In the genomic region with DNA sequence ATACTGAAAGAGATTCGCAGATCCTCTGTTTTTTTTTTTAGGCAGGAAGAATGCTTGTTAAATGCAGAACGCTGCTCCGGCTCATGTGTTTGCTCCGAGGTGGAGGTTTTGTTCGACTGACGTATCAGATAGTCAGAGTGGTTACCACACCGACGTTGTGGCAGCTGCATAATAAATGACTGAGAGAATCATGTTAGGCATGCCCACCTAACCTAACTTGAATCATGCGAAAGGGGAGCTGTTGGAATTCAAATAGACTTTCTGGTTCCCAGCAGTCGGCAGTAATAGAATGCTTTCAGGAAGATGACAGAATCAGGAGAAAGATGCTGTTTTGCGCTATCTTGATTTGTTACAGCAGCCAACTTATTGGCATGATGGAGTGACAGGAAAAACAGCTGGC, we compare ENCODE assay signal across 8 mouse cellular contexts.
DNase-seq lines count a peak whose midpoint lies in the region; ATAC-seq and TF ChIP-seq lines count a peak whose summit lies in the region.

No protein-coding gene starts in this region.

- TF ChIP-seq CTCF in midbrain, postnatal 0 days (IDR thresholded peaks at IDR 0.05): peak; percentile 30; the same call in 1 of the 2 replicates

- H3K4me3 ChIP-seq in heart, embryonic 11.5 days (ENCODE audit: low read depth, low read length): peak overlapping the region; percentile 16
- H3K4me3 ChIP-seq in embryonic facial prominence, embryonic 11.5 days (ENCODE audit: low read depth, low read length): peak overlapping the region; percentile 6; the same call in 1 of the 2 replicates
- peak overlapping the region; percentile 39 for H3K4me3 ChIP-seq in midbrain, postnatal 0 days (ENCODE audit: low read depth, low read length)

- no peak overlapping the region for H3K9ac ChIP-seq in heart, embryonic 11.5 days (ENCODE audit: low read depth, low read length)
- H3K9ac ChIP-seq in embryonic facial prominence, embryonic 11.5 days (replicated peaks; ENCODE audit: low read length): no peak overlapping the region
- peak overlapping the region; percentile 42 for H3K9ac ChIP-seq in midbrain, postnatal 0 days (replicated peaks; ENCODE audit: low read length, poor library complexity, severe bottlenecking)

- peak overlapping the region; percentile 47 for H3K4me2 ChIP-seq in heart, embryonic 11.5 days
- H3K4me2 ChIP-seq in embryonic facial prominence, embryonic 11.5 days (ENCODE audit: low read depth, low read length): peak overlapping the region; percentile 13; the same call in 1 of the 2 replicates
- peak overlapping the region; percentile 41 for H3K4me2 ChIP-seq in midbrain, postnatal 0 days (ENCODE audit: low read depth, low read length, poor library complexity, severe bottlenecking)

- no peaks in the 10 kb centered on the region for H3K27me3 ChIP-seq in heart, embryonic 11.5 days (ENCODE audit: control insufficient read depth, insufficient read depth, low read length)
- H3K27me3 ChIP-seq in embryonic facial prominence, embryonic 11.5 days (ENCODE audit: control insufficient read depth, insufficient read depth, low read length): no peaks in the 10 kb centered on the region
- H3K27me3 ChIP-seq in midbrain, postnatal 0 days (ENCODE audit: insufficient read depth, low read length): no peaks in the 10 kb centered on the region

- no peaks in the 10 kb centered on the region for H3K36me3 ChIP-seq in heart, embryonic 11.5 days (ENCODE audit: control insufficient read depth, insufficient read depth, low read length)
- H3K36me3 ChIP-seq in embryonic facial prominence, embryonic 11.5 days (replicated peaks; ENCODE audit: control insufficient read depth, insufficient read depth, low read depth, low read length): no peaks in the 10 kb centered on the region
- no peaks in the 10 kb centered on the region for H3K36me3 ChIP-seq in midbrain, postnatal 0 days (ENCODE audit: insufficient read depth, low read length)

- H3K27ac ChIP-seq in heart, embryonic 11.5 days (ENCODE audit: low read depth, low read length): no peak overlapping the region
- H3K27ac ChIP-seq in embryonic facial prominence, embryonic 11.5 days (replicated peaks; ENCODE audit: low read depth, low read length): no peak overlapping the region
- H3K27ac ChIP-seq in midbrain, postnatal 0 days (ENCODE audit: low read depth, low read length): 0 out of 2 replicates have a peak overlapping the region, but pooled peaks have one; percentile 32

- WGBS in heart, embryonic 11.5 days (ENCODE audit: insufficient replicate concordance): 29% methylated on average over 11 of the region's 11 CpGs
- 26% methylated on average over 11 of the region's 11 CpGs for WGBS in embryonic facial prominence, embryonic 11.5 days
- WGBS in midbrain, postnatal 0 days: 23% methylated on average over 11 of the region's 11 CpGs

- no peak for ATAC-seq in heart, embryonic 11.5 days (replicated peaks; ENCODE audit: insufficient number of reproducible peaks, low FRiP score, low TSS enrichment)
- ATAC-seq in embryonic facial prominence, embryonic 11.5 days (replicated peaks; ENCODE audit: insufficient number of reproducible peaks, low FRiP score, low TSS enrichment, low read depth): no peak
- no peak for ATAC-seq in midbrain, postnatal 0 days (ENCODE audit: low FRiP score)

- no peak for DNase-seq in heart, adult 9 months (ENCODE audit: low spot score in 2 of 2)
- DNase-seq in embryonic facial prominence, embryonic 11.5 days (ENCODE audit: low spot score): peak; percentile 6
- peak; percentile 21 to 42 for DNase-seq in layer of hippocampus, adult 18-20 months (ENCODE audit: low spot score in 2 of 2)
- peak; percentile 55 for DNase-seq in midbrain, postnatal 0 days (ENCODE audit: low spot score)
- DNase-seq in gastrocnemius, adult 18-20 months (ENCODE audit: low spot score): no peak
- no peak for DNase-seq in thymus, postnatal 36 days
- DNase-seq in B cell, adult 2 months: no peak

- no peaks in the 10 kb centered on the region for H3K9me3 ChIP-seq in heart, embryonic 11.5 days (replicated peaks; ENCODE audit: control insufficient read depth, low read length)
- no peaks in the 10 kb centered on the region for H3K9me3 ChIP-seq in embryonic facial prominence, embryonic 11.5 days (replicated peaks; ENCODE audit: control insufficient read depth, low read length)
- no peaks in the 10 kb centered on the region for H3K9me3 ChIP-seq in midbrain, postnatal 0 days (ENCODE audit: low read length)

- no peaks in the 10 kb centered on the region for H3K4me1 ChIP-seq in heart, embryonic 11.5 days (ENCODE audit: control insufficient read depth, insufficient read depth, low read length)
- no peaks in the 10 kb centered on the region for H3K4me1 ChIP-seq in embryonic facial prominence, embryonic 11.5 days (ENCODE audit: control insufficient read depth, insufficient read depth, low read length)
- H3K4me1 ChIP-seq in midbrain, postnatal 0 days (ENCODE audit: insufficient read depth, low read length): no peaks in the 10 kb centered on the region

Comparison
In these comparisons a context has a peak if more than half of its experiments do, and no peak if none do; other contexts are left out.
1. DNase-seq: peak in embryonic facial prominence, embryonic 11.5 days (single experiment), layer of hippocampus, adult 18-20 months (2 of 2) and midbrain, postnatal 0 days (single experiment); none in heart, adult 9 months (0 of 2), gastrocnemius, adult 18-20 months (single experiment), thymus, postnatal 36 days (0 of 2) and B cell, adult 2 months (0 of 2).
2. Peak in every context shown above with its lines, with median percentiles within 50 percentile points of each other: H3K4me2 ChIP-seq and H3K4me3 ChIP-seq.